Mouse (Mus musculus) kidney, adult 8-10 months (tissue): ENCODE data around the gene Dusp5.
A peak's percentile ranks its signal among the peaks of the same experiment; 100 is the strongest.

Experiments used
- DNase-seq, 2 experiments: peaks; one replicate each; pipeline ENCODE4 v3.0.0; 2022

The Dusp5 gene

GRCm38 (mm10) chr19:53550972-53551371, 22.1 kb downstream of the Dusp5 start:
- no peak for DNase-seq

GRCm38 (mm10) chr19:53552216-53552786, 23.4 kb downstream of the Dusp5 start:
- DNase-seq = no peak

- no peak for DNase-seq
Observed at GRCm38 (mm10) chr19:53552795-53553194, 23.9 kb downstream of the Dusp5 start.

DNA sequence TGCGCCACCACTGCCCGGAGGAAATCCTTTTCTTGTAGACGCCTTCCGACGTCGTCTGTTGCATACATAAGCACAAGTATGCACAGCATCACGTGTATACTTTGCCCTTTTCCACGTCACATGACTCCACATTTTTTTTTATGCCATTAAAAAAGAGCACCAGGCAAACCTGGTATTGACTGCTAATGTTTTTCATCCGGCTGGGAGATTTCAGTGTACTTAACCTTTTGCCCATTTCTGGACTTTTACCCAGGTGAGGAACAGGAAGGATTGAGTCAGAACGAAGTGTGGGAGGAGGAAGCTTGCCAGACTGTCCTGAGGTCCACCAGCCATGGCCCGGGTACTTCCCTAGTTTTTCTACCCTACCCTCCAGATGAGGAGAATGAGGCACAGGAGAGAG, 25.5 kb downstream of the Dusp5 start:
- DNase-seq = peak; percentile 64 to 77

DNA sequence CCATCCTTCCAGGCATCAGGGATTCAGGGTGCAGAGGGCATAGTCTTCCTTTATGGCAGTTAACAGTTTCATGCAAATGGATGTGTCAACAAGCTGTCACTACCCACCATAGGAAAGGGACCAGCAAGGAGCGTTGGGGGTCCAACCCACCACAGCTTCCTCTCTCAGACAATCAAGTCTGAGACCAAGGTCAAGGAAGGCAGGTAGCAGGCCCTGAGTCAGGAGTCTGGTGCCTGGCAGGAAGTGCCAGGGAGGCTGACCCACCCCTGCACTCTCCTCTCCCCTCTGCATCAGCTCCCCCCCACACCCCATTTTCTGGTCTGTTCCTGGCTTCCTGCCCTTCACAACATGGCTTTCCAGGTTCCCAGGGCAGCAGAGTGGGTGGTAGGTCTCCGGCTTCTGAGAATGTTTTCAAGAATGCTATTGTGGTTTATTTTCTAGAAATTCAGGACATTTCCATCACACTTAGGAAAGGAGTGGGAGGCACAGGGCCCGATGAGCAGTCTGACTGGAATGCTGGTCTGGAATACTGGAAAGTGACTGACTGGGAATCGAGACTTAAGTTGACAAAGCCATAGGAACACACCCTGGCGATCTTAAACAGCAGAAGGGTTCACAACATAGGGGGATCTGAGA, 26.2 kb downstream of the Dusp5 start:
- DNase-seq = no peak

DNA sequence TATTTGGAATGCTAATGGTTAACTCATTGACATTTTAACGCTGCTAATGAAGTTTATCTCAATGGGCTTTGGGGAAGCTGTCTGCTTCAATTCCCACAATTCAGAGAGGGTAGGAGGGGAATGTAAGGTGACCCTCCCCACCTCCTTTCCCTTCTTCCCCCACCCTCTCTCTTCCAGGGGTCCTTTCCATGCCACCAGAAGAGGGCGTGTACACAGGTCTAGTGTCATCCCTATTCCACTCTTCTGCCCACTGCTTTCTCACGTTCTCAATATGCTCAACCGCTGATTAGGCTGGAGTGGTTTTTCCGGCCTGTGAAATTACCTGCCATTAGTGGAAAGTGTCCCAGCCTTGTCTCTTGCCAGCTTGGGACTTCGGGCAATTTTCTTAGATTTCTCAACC, 27.9 kb downstream of the Dusp5 start:
- DNase-seq = no peak

GRCm38 (mm10) chr19:53557267-53557936, 28.5 kb downstream of the Dusp5 start:
- DNase-seq = peak in 1 of 2 experiments; percentile 29

DNA sequence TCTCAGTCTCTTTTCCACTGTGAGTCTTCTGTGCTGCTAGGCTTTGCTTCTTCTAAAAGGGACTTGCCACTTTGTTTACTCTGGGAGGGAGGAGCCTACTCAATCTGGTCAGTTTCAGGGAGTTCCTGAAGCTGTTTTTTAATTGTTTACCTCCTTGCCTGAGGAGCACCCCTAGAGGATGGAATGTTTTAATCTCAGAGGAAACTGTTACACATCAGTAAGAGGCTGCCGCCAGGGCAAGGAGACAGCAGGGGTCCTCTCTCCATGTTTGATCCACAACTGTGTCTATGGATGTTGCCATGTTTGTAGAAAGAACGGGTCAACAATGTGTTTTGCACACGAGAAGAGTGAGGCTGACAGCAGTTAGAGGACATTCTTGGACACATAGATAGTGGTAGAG, 31.5 kb downstream of the Dusp5 start:
- no peak for DNase-seq

DNA sequence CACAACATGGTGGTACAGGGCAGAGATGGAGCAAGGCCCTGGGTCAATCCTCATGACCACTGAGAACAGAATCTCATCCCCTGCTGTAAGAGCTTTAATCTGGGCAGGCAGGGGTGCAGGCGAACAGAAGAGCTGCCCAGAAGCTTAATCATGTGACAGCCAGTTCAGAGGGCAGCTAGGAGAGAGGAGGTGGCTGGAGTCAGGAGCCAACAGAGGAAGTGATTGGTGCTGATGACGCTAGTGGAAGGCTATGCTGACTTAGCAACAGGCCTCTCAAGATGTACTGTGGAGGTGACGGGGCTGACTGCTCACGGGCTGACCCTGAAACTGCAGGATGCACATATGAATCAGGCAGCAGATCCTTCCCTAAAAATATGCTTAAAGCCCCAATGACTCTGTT, 35.3 kb downstream of the Dusp5 start:
- peak; percentile 67 to 68 for DNase-seq

DNA sequence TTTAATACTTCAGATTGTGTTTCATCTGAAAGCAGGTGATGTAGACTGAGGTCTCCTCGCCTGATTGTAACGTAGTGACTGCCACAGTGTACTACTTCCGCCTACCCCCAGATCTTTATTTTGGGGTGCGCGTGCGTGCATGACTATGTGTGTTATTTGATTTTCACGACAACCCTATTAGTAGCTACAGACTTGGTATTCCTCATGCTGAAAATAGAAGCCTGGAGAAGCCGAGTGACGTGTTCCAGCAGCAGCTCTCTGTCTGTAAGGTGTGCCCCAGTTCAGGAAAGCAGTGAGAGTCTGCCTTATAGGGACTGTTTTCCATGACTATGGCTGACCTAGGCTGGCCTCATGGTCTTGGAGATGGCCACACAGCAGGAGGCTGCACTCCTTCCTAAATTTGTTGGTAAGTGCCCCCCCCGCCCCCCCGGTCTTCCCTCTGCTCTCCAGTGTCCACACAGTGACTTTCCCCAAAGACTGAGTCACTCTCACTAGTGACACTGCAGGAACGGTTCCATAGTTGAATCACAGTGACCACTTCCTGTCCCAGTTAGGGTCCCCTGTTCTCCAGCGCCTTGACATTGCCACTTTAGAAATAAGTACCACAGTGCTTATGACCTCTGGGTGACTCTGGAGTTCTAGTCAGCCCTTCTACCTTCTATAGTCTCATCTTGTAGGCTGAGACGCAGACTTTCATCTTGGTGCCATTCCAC, 36.8 kb downstream of the Dusp5 start:
- DNase-seq = no peak

- no peak for DNase-seq
Observed at GRCm38 (mm10) chr19:53567864-53568263, 39.0 kb downstream of the Dusp5 start.

- DNase-seq = no peak
Observed at GRCm38 (mm10) chr19:53568553-53568952, 39.6 kb downstream of the Dusp5 start.

GRCm38 (mm10) chr19:53571056-53571455, 42.1 kb downstream of the Dusp5 start:
- no peak for DNase-seq

- DNase-seq = no peak
Observed at GRCm38 (mm10) chr19:53571501-53572428, 42.9 kb downstream of the Dusp5 start.

DNA sequence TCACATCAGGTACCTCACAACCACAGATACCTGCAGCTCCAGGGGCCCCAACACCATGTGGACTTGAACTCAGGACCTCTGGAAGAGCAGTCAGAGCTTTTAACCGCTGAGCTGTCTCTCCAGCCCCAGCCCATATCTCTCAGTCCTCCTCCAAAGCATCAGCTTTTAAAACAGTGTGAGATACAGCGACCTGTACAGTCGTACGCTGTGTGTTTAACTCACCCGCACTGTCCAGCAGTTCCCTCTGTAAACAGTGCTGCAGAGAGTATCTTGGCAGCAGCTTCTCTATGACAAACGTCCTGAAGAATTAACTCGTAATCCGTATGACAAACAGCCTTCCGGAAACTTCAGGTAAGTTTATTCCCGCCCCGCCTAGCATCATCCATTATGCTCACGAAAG, 43.7 kb downstream of the Dusp5 start:
- DNase-seq = no peak

- DNase-seq = no peak
Observed at GRCm38 (mm10) chr19:53573151-53573550, 44.2 kb downstream of the Dusp5 start.

DNA sequence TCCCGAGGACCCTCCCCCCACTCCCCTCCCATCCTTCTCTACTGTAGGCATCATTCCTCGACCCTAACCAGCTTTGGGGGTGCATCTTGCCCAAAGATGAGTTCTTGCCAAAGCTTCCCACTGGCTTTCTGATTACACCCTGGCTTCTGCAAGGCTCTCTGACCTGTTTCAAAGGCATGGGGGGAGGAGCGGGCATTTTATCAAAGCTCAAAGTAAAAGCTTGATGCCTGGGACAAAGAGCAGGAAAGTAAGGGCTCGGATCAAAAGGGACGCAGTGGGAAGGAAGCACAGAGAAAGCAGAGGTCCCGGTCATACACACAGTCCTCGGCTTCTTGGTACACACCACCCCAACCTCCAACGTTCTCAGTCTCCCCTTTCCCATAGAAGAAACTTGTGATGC, 45.2 kb downstream of the Dusp5 start:
- no peak for DNase-seq

- no peak for DNase-seq
Observed at GRCm38 (mm10) chr19:53574546-53574945, 45.6 kb downstream of the Dusp5 start.

GRCm38 (mm10) chr19:53575296-53576010, 46.5 kb downstream of the Dusp5 start:
- no peak for DNase-seq

- DNase-seq = no peak
Observed at GRCm38 (mm10) chr19:53576061-53576460, 47.2 kb downstream of the Dusp5 start.

- DNase-seq = peak; percentile 64 to 76
Observed at GRCm38 (mm10) chr19:53577025-53577800, 48.3 kb downstream of the Dusp5 start.
